Mouse (Mus musculus) forebrain, embryonic 16.5 days (tissue): ENCODE measurements around the gene Slc22a21. TPM values are rescaled to one million over a fixed set of nuclear protein-coding genes. Genes with fewer than 3 reads are reported as not detected.
"Not testable (repeated sequence)": the region's sequence is repeated elsewhere in the genome, so short reads cannot be mapped to it uniquely, and the experiment has no call there.

ENCODE experiments used
- ATAC-seq: fragments of 200-750 bp; cut with Nextera tagmentation; 2 replicates; pipeline ENCODE4 v1.8.0; 2017; ENCODE audit warnings: mild to moderate bottlenecking, moderate library complexity
- H3K27ac ChIP-seq: fragments of 300-500 bp; sonication (generic); 2 replicates; pipeline ENCODE4 v1.5.1; 2014; ENCODE audit warnings: low read length, control low read depth
- H3K27me3 ChIP-seq: fragments of 300-500 bp; sonication (generic); replicated peaks from 2 replicates; pipeline ENCODE4 v1.6.1; 2014; ENCODE audit warnings: low read length; ENCODE audit not compliant: control insufficient read depth, insufficient read depth
- H3K36me3 ChIP-seq: fragments of 300-500 bp; sonication (generic); 2 replicates; pipeline ENCODE4 v1.6.1; 2014; ENCODE audit not compliant: control insufficient read depth, insufficient read depth
- H3K4me1 ChIP-seq: fragments of 300-500 bp; sonication (generic); replicated peaks from 2 replicates; pipeline ENCODE4 v1.6.1; 2014; ENCODE audit warnings: low read length; ENCODE audit not compliant: control insufficient read depth, insufficient read depth
- H3K4me2 ChIP-seq: fragments of 300-500 bp; sonication (generic); 2 replicates; pipeline ENCODE4 v1.6.1; 2014; ENCODE audit warnings: mild to moderate bottlenecking, low read length, control low read depth
- H3K4me3 ChIP-seq: fragments of 300-500 bp; sonication (generic); replicated peaks from 2 replicates; pipeline ENCODE4 v1.5.1; 2014; ENCODE audit warnings: mild to moderate bottlenecking, low read length, control low read depth
- H3K9ac ChIP-seq: fragments of 300-500 bp; sonication (generic); replicated peaks from 2 replicates; pipeline ENCODE4 v1.6.1; 2014; ENCODE audit warnings: low read depth, low read length, control low read depth
- H3K9me3 ChIP-seq: fragments of 300-500 bp; sonication (generic); 2 replicates; pipeline ENCODE4 v1.6.1; 2016; ENCODE audit warnings: low read length; ENCODE audit not compliant: control insufficient read depth
- WGBS: fragments of 180-500 bp; shearing (Covaris S2); extraction: QIAGEN DNeasy Blood & Tissue Kit; methylation state at CpG from one replicate; pipeline ENCODE4 v1.1.7; 2014; 5-methylcytosine and 5-hydroxymethylcytosine counted together
- polyA plus RNA-seq: library from polyadenylated mRNA; unstranded; fragments of >200 nt; fragmentation: Nextera tagmentation; extraction: Ambion mirVana; gene quantifications from 2 replicates; pipeline ENCODE4 v1.2.1, GENCODE M21; 2015

Gene Slc22a21
- polyA plus RNA-seq, 1 experiment from 2014 or later, result 2.1 TPM

DNA sequence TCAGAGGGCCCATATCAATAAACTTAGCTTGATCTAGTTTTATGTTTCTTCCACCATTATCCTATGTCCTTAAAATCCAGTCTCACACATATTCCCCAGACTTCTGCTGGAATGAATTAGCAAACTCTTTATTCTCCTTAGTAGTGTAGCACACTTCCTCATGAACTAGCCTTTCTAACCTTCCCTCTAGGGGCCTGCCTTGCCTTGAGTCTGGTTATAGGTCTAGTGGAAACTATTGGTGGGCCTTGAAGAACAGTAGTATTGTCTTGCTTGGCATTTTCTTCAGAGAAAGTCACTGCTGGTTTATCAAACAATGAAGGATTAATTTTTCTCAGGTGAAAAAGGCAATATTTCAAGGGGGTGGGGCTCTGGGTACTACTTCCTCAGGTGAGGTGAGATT lies 4.6 kb downstream of the Slc22a21 start:
- H3K27ac ChIP-seq, result no peak overlapping the region
- no peak overlapping the region for H3K4me2 ChIP-seq
- H3K27me3 ChIP-seq, result no peaks in the 10 kb centered on the region; the same call in 1 of the 2 replicates
- no peaks in the 10 kb centered on the region for H3K36me3 ChIP-seq
- no peak for ATAC-seq
- no peaks in the 10 kb centered on the region for H3K9me3 ChIP-seq
- peaks cover 9% of the 10 kb centered on the region for H3K4me1 ChIP-seq
- H3K9ac ChIP-seq, result no peak overlapping the region
- H3K4me3 ChIP-seq, result no peak overlapping the region

DNA sequence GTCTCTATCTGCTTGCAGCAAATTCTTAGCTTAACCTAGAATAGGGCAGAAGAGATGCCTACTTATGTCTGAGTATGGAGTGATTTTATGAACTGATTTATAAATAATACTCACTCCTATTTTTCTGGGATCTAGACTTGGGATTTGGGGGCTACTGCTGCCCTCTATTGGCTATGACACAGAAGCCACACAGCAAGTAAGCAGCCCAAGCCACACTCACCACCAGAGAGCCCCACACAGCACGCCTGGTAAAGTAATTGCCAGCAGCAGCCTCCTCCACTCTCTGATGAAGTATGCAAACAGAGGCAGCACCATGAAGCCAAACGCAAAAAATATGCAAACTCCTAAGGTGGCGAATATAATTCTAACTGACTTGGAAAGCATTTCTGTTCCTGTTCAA lies 21.1 kb downstream of the Slc22a21 start:
- no peaks in the 10 kb centered on the region for H3K27me3 ChIP-seq
- H3K4me1 ChIP-seq, result no peaks in the 10 kb centered on the region
- no peak overlapping the region for H3K4me3 ChIP-seq
- WGBS, result 52% methylated on average over 3 of the region's 3 CpGs
- no peaks in the 10 kb centered on the region for H3K36me3 ChIP-seq
- no peak overlapping the region for H3K27ac ChIP-seq
- no peaks in the 10 kb centered on the region for H3K9me3 ChIP-seq
- no peak for ATAC-seq
- no peak overlapping the region for H3K9ac ChIP-seq
- H3K4me2 ChIP-seq, result no peak overlapping the region

DNA sequence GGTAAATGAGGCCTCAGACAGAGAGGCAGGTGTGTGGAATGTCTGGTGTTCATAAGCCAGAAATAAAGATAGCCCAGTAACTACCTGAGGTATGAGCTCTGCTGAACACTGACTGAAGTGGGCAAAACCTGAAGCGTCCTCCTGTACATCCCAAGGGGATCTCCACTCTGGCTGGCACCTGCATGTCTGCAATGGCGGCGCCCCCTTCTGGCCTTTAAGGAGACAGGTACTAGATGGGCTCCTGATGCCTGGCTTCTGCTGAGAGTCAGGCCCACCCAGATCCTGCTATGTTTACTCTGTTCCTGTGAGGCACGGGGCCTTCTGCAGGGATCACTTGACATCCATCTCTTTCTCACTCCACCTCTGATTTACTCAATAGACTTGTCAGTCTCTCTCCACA lies 22.0 kb downstream of the Slc22a21 start:
- H3K27me3 ChIP-seq, H3K36me3 ChIP-seq, ATAC-seq, H3K4me1 ChIP-seq, H3K27ac ChIP-seq, H3K4me3 ChIP-seq, H3K9me3 ChIP-seq, H3K4me2 ChIP-seq, H3K9ac ChIP-seq: not testable (repeated sequence)
- 39% methylated on average over 4 of the region's 4 CpGs for WGBS

DNA sequence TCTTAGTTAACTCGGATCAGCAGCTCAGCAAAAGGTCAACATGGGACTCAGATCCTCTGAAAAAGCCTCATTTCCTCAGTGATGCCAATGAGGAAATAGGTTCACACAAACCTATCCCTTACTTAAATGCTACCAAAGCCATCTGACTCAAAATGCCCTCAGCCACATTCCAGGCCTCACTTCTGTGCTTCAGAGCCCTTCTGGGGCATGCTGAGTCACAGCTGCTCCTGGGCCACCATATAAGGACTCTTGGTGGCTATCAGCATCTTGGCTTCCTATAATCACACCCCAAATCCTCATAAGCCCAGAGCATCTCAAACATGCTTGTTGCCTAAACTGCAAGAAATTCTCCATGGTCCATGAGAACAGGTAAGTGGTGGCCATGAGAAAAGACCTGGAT lies 23.5 kb downstream of the Slc22a21 start:
- ATAC-seq, result no peak
- 76% methylated on average over 1 of the region's 1 CpGs for WGBS
- H3K4me3 ChIP-seq, result no peak overlapping the region
- no peaks in the 10 kb centered on the region for H3K9me3 ChIP-seq
- H3K4me1 ChIP-seq, result no peaks in the 10 kb centered on the region
- no peaks in the 10 kb centered on the region for H3K27me3 ChIP-seq
- no peak overlapping the region for H3K9ac ChIP-seq
- no peak overlapping the region for H3K27ac ChIP-seq
- no peak overlapping the region for H3K4me2 ChIP-seq
- H3K36me3 ChIP-seq, result no peaks in the 10 kb centered on the region

DNA sequence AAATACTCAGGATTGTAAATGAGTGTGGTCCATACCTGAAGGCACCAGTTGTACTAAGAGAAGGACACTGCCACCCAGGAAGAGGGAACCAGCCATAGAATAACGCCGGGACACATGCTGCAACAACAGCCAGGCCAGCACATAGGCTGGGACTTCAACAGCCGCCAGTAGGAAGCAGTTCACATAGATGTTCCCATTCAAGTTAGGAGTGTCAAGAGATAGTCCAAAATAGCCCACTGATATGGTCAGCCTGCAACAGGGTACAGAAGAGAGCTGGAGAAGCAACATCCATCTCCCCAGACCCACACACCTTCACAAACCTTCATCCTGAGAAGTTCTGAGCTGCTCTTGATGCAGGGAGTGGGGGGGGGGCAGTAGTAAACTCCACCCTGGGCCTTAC lies 25.5 kb downstream of the Slc22a21 start:
- ATAC-seq, result no peak
- Histone ChIP-seq H3K36me3 (no peaks in the 10 kb centered on the region), H3K4me2 (no peak overlapping the region), H3K4me3 (no peak overlapping the region), H3K27me3 (no peaks in the 10 kb centered on the region), H3K9me3 (no peaks in the 10 kb centered on the region), H3K27ac (no peak overlapping the region), H3K4me1 (no peaks in the 10 kb centered on the region), H3K9ac (no peak overlapping the region)
- WGBS, result 90% methylated on average over 3 of the region's 3 CpGs

DNA sequence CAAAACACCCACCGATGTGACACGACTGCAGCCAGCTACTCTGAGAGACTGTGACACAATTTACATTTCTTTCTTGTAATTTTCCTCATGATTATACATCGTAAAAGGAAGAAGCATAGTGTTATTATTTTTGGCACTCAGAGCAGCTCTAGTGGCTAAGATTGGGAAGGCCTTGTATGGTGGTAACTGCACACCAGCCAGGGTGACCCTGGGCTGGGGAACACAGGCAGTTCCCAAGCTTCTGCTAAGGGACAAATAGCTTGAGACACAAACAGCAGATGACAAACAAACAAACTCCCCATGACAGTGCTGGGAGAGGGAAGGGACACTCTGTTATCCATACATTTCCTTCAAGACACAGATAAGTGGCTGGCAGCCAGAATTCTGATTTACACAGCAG lies 30.0 kb downstream of the Slc22a21 start:
- not testable (repeated sequence) for H3K36me3 ChIP-seq, H3K4me3 ChIP-seq, H3K27ac ChIP-seq, H3K27me3 ChIP-seq, H3K4me2 ChIP-seq, H3K9me3 ChIP-seq, H3K4me1 ChIP-seq, ATAC-seq, H3K9ac ChIP-seq
- no CpG with 5 or more reads among the region's 3 CpGs for WGBS

DNA sequence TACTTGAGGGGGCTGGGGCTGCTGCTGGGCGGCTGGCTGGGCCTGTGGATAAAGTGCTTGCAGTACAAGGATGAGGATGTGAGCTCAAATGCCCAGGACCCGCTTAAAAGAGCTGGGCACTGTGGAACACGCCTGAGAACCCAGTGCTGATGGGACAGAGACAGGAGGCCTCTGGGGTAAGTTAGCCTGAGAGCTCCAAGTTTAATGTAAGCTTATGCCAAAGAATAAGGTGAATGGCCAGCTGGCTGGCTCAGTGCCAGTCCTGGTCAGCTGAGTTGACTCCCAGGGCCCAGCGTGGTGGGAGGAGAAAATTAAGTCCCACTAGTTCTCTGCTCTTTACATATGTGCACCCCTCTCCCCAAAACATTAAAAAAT lies 48.2 kb downstream of the Slc22a21 start:
- H3K27me3 ChIP-seq, H3K27ac ChIP-seq, H3K4me1 ChIP-seq, H3K4me2 ChIP-seq, H3K9ac ChIP-seq, H3K9me3 ChIP-seq, H3K36me3 ChIP-seq, ATAC-seq, H3K4me3 ChIP-seq: not testable (repeated sequence)
- WGBS, result 73% methylated on average over 3 of the region's 4 CpGs

DNA sequence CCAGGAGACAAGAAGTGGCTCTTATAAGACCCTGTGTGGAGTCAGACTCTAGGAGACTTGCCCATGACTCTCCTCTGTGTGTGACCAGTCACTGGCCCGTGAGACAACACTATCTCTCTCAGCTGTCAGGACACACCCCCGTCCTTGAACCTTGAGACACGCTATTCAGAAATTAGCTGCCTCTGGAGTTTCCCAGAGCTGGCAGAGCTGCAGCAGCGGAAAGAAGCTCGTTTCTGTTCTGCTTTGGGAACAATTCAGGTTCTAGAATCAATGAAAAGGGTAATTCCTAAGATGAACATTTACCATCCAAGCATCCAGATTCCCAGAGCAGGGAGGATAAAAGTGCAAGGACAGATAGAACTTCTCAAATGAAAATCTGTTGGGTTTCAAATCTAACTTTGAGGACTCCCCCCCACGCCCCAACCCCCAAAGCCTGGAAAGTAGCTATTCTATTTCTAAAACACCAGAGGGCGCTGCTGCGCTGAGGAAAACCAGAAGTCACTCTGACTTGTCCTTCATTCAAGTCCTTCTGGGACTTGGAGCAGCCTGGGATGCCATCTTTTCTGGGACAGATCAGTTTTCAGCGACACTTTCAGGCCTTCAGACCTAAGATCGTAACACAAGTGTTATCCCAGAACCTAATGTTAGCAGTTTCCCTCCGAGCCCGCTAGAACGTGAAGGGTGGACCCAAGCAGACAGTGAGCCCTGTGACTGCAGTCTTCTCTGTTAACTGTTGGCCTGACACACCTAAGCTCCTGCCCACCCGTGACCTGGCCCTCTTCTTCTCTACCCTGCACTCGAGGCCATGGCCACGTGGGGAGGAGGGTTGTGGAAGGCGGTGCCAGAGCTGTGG lies 48.8 kb downstream of the Slc22a21 start:
- no peak for ATAC-seq
- Histone ChIP-seq H3K4me1 (no peaks in the 10 kb centered on the region), H3K4me2 (no peak overlapping the region), H3K27me3 (no peaks in the 10 kb centered on the region), H3K36me3 (no peaks in the 10 kb centered on the region), H3K9ac (no peak overlapping the region), H3K9me3 (no peaks in the 10 kb centered on the region), H3K27ac (no peak overlapping the region), H3K4me3 (no peak overlapping the region)
- WGBS, result 35% methylated on average over 17 of the region's 17 CpGs

DNA sequence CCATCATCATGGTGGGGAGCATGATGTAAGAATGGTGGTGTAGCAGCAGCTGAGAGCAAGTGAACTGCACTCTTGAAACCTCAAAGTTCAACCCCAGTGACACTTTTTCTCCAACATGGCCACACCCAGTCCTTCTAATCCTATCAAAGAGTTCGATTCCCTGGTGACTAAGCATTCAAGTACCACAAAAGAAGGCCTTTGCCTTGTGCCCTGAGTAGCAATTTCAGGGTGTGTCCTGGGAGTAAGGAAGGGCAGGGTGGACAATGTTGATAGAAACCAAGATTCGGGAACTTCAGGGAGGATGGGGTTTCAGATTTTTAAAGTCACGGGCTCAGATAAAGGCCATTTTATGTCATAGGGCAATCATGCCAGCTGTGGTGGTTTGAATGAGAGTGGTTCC lies 50.4 kb downstream of the Slc22a21 start:
- H3K9me3 ChIP-seq, result no peaks in the 10 kb centered on the region
- no peak overlapping the region for H3K4me2 ChIP-seq
- H3K4me1 ChIP-seq, result no peaks in the 10 kb centered on the region
- H3K4me3 ChIP-seq, result no peak overlapping the region
- no peak overlapping the region for H3K27ac ChIP-seq
- no peaks in the 10 kb centered on the region for H3K36me3 ChIP-seq
- ATAC-seq, result no peak
- H3K27me3 ChIP-seq, result no peaks in the 10 kb centered on the region
- H3K9ac ChIP-seq, result no peak overlapping the region
- 75% methylated on average over 3 of the region's 3 CpGs for WGBS

DNA sequence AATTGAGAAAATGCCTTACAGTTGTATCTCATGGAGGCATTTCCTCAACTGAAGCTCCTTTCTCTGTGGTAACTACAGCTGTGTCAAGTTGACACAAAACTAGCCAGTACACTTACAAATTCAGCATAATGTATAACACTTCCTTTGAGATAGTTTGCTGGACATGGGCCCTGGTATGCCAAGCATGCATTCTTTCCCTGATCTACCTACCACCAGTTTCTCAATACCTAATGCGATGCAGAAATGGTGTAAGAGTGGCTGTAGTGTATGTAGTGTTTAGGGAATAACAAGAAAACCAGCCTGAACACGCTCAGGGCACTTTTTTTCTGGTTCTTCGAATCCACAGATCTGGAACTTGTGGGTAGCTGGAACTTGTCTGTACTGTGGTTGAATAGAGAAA lies 51.5 kb downstream of the Slc22a21 start:
- WGBS, result 81% methylated on average over 3 of the region's 3 CpGs
- H3K4me1 ChIP-seq, result no peaks in the 10 kb centered on the region
- H3K9me3 ChIP-seq, result no peaks in the 10 kb centered on the region
- H3K9ac ChIP-seq, result no peak overlapping the region
- no peaks in the 10 kb centered on the region for H3K27me3 ChIP-seq
- no peak overlapping the region for H3K4me2 ChIP-seq
- no peaks in the 10 kb centered on the region for H3K36me3 ChIP-seq
- H3K4me3 ChIP-seq, result no peak overlapping the region
- ATAC-seq, result no peak
- H3K27ac ChIP-seq, result no peak overlapping the region
